Mouse (Mus musculus) lung, postnatal 36 days (tissue): ENCODE data around the gene Olfr157.
"Not testable (repeated sequence)": the region's sequence is repeated elsewhere in the genome, so short reads cannot be mapped to it uniquely, and the experiment has no call there.

Experiments used
- DNase-seq: peaks from one replicate; pipeline ENCODE4 v3.0.0; 2022; ENCODE audit warnings: mixed read lengths

Gene Olfr157

DNA sequence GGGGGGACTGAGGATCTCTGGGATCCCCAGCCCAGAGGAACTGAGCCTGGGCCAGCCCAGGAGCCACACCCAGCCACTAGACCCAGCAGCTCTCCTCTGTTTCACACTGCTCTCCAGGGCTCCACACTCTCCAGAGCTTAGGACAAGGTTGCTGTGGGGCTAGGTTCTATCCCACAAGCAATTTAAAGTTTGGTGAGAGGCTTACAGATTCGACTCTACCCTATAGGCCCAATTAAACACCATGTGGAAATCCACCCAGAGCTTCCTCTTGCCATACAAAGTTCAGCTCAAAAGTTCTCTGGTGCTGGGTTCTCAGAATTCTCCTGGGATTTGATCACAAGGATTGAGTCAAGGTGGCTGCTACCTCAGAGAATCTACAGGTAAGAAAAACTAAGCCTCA, at the start of gene Olfr157:
Gene Olfr157 (minus strand): TSS at position 101 of the 400 bp plus-strand sequence.
- DNase-seq = no peak

DNA sequence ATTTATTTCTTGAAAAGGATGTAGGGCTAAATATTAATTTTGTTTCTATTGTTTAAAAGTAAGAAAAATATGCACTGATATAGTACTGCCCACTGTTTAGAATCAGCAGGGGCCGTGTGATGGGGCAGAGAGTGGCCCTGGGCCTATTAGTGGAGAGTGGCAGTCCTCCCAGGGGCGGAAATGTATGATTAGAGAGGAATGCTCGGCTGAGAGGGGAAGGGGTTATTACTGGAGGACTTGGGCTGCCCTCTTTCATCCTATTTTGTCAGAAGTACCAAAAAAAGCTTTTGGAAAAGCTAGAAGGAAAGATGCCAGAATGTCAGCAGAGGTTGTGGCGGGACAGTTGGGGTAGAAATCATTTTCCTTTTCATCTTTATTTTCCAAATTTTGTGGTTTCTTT, 44.2 kb upstream of the Olfr157 start:
- DNase-seq = no peak

DNA sequence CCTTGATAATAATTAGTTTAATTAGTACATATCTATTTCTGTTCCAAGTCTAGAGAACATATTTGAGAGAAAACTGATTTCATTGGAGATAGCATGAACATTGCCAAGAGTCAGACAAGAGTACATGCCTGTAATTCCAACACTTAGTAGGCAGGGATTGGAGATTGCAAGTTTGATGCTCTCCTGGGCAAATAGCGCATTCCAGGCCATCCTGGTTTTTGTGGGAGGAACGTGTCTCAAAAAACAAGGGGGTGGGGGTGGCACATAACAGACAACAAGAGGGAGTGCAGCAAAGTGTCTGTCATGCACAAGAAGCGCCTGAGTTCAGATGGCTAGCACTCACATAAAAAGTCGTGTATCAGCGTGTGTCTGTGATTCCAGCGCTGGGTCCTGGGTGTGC, 39.6 kb upstream of the Olfr157 start:
- no peak for DNase-seq

DNA sequence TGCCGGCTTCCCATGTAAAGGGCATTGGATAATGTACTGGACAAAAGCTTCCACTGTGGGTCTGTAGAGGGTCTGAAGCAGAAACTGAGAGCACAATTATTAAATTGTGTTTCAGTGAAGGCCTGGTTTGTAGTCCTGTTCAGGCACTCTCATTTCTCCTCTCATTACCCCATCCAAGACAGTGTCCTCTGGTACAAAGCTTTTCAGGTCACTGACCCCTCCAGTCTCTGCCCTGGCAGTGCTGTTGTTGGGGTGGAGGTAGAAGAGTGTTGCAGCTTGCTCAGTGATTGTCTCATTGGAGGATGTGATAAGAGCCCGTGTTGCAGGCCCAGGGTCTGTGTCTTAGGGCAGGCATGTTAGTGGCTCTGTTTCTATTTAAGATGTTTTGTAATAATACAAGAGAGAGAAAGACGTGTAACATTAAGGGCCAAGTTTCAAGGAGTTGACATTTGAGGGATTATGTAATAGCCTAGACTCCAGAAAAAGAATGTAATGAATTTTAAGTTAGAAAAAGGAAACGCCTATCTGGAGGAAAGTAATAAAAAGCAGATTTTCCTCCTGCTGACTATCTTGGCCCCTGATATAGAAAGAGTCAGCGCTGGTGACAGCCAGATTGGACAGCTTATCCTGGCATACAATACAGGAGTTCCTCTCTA, 38.2 kb upstream of the Olfr157 start:
- peak; percentile 55 for DNase-seq

DNA sequence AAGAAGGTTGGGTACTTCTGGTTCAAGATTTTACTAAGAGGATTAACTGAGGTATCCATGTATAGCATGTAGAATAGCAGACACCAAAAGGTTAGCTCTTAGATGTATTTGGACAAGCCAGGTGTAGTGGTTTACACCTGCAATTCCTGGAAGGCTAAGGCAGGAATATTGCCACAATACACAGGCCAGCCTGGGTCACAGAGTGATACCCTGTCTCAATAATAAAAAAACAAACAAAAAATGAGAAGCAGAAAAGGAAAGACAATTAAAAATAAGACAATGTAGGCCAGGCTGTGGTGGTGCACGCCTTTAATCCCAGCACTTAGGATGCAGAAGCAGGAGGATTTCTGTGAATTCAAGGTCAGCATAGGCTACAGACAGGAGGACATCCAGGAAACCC, 37.2 kb upstream of the Olfr157 start:
- no peak for DNase-seq

DNA sequence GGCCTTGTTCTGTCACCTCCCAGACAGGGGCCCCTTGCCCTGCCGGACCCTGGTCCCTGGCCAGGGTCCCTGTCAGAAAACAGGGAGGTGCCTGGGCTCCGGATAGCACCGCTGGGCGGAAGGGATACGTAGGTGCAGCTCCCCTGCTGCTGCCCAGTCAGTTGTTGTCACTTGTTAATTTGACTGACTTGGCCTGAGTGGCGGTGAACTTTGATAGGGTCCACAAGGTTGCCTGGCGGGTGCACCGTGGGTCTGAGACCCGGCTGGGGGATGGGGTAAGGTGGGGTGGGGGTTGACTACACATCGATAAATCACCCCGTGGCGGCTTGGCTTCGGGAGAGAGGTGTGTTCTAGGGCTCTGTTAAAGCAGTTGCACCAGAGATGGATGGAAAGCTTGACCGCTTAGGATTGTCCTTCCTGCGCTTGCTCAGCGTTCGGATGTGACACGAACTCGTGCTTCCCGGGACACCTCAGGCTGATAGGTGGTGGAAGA, 36.0 kb upstream of the Olfr157 start:
- peak; percentile 19 for DNase-seq

DNA sequence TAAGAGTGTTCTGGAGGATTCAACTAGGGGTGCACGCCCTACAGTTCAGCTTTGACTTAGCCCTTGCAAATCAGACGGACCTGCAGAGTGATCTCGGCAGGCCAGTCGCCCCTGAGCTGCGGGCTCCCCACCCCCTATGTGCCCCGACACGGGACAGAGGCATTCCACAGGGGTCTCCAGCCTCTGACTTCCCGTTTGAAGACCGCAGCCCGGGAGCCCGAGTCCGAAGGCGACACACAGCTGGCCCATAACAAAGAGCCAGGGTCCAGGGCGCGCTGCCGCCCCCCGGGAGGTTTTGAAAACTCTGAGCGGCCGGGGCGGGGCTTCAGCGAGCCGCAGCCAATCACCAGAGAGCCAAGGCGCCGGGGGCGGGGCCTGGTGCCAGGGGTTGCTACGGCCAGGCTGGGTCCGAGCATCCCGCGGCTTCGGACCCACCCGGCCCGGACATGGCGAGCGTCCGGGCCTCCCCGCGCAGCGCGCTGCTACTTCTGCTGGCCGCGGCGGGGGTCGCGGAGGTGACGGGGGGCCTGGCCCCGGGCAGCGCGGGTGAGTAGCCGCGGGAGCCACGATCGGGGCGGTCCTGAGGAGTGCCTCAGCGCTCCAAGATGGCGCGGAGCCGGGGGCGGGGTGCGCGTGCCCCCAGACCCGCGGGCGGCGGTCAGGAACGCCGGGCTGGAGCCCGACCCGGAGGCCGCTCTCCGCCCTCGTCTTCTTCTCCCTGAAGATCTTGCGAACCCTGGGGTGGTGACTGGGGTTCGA, 35.3 kb upstream of the Olfr157 start, which contains the start of gene Reck:
Gene Reck (plus strand): TSS at position 371 of the 759 bp plus-strand sequence.
- DNase-seq = peak; percentile 91

DNA sequence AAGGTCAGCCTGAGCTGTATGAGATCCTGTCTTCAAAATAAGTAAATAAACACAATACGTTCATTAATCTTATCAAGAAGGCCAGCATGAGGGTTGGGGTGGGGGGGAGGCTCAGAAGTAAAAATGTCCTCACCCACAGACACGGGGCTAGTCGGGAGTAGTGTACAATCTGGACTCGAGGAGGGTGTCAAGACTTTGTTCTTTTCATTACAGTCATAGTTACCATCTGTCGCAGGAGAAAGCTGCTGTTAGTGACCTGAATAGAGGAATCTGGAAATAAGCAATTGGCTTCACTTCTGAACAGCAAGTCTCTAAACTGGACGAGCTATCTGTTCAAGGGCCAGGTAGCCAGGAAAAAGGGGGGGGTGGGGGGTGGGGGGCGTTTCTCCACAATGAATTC, 34.5 kb upstream of the Olfr157 start:
- DNase-seq = no peak

DNA sequence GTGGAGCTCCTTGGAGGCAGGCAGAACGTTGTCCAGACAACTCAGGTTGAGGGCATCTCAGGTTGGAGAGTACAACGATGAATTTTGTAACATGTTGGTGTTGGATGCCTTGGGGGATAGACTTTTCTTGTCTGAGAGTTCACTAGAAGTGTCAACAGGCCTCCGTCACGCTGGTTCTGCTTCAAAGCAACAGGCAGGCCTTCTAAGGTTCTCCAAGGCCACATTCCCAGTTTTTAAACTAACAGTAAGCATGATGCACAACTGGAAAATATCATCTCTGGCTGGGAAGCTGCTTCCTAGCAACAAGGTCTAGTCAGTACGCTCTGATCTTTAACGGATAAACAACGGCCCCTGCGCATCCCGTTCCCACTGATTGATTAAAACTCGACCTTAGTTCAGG, 29.8 kb upstream of the Olfr157 start:
- peak; percentile 52 for DNase-seq

DNA sequence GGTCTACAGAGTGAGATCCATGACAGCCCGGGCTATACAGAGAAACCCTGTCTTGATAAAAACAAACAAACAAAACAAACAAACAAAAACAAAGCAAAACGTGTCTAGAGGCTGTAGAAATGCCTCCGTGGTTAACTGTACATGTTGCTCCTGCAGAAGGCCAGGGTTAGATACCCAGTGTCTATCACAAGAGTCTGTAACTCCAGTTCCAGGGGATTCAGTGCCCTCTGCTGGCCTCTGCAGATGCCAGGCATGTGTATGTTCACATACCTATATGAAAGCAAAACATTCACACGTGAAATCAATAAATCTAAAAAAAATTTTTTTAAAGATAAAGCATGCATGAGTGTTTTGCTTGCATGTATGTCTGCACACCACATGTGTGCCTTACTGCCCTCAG, 23.3 kb upstream of the Olfr157 start:
- DNase-seq = no peak

DNA sequence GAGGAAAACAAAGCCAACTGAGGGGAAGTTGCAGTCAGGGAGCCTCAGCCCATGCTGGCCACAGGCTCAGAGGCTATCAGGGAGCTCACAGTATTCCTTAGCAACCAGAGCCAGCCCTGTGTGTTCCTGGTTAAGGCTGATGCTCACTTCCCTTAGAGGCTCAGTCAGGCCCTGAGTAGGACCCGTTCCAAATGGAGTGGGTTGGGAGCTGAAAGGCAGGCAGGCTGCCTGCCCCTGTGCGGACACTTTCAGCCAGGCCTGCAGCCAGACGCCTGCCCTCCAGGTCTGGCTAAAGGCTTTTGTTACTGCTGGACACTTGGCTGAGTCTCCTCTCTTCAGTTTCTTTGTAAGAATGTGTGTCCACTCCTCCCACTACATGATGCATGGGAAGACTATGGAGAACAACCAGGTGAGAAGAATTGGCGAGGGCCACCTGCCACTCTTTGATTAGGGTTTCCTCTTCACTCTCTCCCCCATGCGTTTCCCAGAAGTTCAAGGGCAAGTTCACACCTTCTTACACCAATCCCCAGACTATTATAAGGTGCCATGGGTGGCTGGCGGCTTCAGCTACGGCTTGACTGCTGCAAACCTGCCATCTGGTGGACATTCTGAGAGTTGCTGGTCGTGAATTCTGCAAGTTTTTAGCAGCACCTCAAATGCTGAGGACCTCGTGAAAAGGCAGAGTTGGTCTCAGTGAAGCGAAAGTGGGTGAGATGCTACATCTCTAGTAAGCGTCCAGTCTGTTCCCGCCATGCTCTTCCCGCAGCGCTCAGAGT, 20.9 kb upstream of the Olfr157 start:
- DNase-seq = peak; percentile 84

DNA sequence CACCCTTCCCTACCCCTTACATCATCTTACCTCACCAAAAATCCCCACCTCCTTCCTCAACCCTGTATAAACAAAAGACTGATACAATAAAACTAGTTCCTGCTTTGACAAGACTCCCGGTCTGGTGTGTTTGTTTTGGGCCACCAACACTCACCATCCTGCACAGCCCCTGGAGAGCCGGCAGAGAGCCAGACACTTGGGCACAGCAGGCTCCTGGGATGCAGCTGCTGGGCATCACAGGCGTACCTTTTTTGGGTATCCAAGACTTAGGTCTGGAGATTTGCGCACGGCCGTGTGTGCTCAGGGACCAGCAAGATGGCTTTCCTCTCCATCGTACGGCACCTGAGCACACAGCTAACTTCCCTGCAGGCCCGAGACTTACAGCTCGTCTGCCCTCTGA, 19.9 kb upstream of the Olfr157 start:
- DNase-seq = no peak

DNA sequence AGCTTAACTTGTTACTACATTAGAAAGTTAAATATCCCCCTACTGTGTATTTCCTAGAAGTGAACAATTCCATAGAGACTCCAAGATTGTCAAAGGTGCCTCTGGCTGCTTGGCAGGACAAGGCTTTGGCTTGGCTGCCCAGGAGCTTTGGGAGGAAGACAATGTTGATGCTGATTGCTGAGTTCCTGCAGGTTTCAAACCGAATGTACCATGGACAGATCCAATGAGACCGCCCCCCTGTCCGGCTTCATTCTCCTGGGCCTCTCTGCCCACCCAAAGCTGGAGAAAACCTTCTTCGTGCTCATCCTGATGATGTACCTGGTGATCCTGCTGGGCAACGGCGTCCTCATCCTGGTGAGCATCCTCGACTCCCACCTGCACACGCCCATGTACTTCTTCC, 14.1 kb upstream of the Olfr157 start:
- no peak for DNase-seq

DNA sequence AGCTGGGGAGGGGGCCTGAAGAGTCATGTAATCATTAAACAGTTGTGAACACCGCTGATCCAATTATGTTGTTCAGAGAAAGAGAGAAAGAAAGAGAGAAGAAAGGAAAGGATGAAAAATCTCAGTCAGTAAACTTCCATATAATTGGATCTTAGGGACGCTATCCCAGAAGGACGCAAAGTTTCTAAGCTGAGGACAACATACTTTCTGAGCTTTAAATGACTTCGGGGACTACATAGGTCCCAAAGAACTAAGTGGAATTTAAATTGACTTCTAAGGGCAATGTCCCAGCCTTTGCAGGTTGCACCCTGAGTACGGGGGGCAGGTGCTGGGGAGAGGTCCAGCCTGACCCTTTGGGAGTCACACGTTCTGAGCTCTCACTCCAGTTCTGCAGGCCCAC, 11.3 kb upstream of the Olfr157 start, which contains the start of gene Olfr155:
Gene Olfr155 (plus strand): TSS at position 301 of the 400 bp plus-strand sequence.
- DNase-seq = no peak

DNA sequence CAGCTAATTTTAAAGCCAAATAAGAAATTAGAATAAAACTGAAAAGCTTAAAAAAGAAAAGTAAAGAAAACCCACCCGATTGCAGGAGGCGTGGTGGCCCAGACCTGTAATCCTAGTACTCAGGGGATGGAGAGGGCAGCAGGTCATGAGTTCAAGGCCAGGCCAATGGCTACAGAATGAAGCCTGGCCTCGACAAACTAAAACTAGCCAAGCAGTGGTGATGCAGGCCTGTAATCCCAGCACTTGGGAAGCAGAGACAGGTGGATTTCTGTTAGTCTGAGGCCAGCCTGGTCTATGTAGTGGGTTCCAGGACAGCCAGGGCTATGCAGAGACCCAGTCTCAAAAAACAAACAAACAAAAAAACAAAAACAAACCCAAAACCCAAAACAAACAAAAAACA, 1.7 kb downstream of the Olfr157 start:
- DNase-seq = no peak

DNA sequence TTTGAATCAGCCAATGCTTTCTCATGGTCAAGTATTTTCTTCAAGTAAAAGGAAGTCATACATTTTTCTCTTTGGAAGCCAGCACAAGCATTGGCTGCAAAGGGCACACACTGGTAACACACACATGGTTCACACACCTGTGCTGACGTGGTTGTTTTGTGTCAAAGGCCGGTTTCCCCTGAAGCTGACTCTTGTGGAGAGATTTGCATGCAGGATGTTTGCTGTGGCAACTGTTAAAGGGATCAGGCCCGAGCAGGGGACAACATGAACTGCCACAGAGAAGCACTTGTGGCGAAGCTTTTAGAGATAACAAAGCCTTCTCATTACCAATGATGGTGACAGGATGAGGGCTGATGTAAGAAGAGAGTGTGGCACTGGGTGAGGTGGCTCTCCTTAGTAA, 5.3 kb downstream of the Olfr157 start:
- DNase-seq = no peak

DNA sequence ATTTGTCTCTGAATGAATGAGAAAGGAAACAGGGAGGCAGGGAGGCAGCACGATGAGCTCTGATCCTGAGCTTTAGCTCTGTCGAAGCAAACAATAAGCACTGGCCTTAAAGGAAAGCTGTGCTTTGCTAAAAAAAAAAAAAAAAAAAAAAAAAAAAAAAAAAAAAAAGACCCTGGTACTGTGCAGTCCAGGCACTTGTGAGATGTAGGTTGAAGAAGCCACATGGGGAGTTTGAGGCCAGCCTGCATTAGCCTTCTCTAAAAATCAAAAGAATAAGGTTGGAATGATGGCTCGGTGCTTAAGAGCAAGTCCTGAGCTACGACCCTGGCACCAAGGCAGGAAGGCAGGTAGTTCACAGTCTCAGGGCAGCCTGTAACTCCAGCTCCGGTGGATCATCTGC, 6.2 kb downstream of the Olfr157 start:
- DNase-seq = no peak

DNA sequence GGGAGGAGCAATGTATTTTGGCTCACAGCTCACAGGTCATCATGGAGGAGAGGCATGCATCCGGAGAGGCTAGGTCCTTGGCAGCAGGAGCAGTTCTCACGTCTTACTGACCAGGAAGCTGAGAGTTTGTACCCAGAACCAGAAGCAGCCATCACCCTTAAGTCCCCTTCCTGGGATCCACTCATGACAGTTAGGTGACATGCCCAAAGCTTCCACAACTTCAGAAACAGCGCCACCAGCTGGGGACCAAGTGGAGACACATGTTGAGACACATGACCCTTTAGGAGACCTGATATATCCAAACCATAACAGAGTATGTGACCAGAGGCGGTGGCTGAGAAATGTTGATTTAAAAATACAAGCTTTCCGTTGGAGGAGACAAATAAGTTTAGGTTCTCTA, 8.0 kb downstream of the Olfr157 start:
- DNase-seq = no peak

DNA sequence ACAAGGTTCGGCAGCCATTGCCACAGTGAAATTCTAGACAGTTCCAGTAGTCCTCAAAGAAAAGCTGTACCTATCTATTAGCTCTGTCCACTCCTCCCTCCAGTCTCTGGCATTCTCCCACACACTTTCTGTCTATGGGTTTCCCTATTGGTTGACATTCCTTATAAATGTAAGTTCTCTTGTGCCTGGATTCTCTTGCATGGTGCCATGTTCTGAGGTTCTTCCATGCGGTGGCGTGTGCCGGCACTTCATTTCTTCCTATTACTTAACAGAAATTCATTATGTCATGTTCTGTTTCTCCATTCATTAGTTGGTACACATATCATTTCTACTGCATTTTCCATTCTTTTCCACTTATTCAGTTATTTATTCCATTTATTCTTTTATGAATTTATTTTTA, 11.2 kb downstream of the Olfr157 start:
- DNase-seq = no peak

DNA sequence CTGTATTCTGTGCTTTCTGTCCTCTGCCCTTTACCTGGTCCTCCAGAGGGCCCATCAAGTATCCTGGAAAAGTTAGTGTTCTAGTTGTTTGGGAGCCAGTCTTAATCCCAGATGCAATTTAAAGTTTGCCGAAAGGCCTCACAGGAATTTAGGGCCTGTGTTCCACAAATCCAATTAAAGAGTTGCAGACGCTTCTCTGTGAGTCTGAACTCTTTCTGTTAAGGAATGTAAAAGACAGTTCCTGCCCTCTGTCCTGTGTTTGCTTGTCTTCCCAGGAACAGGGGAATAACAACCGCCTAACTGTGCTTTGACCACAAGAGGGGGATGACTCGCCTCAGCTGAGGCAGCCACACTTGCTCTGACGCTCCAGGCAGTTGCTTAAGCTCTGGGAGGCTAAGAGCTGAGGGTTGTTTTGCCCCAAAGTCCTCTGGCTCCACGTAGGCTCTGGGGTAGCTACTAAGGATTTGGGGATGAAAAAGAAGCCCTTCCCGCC, 16.1 kb downstream of the Olfr157 start, which contains the start of gene Olfr156:
Gene Olfr156 (minus strand): TSS at position 51 of the 493 bp plus-strand sequence.
- peak; percentile 58 for DNase-seq

DNA sequence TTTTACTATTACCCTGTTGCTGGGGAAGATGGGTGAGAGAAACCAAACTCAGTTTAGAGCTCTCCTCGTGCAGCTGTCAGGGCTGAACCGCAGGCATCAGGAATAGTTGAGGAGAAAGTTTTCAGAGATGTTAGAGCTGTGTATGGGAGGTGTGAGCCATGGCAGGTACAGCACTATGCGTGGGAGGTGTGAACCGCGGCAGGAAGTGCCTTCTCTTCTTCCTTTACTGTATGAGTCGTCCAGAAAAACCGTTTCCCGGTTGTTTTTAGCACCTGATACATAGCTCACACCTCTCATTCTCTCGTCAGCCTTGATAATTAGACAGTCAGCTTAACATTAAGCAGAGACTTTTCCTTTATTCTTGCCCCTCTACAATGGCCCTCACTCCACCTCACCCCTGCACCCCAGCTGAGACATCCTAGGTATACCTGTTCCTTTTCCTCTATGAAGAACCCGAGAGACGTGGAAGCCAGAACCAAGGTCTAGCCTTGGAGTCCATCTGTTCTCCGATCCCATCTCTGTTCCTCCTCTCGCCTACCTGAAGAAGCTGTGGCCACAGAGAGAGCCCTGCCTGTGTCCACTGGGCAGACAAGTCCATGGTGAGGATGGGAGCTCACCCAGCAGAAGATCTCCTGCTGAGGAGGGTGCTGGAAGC, 17.0 kb downstream of the Olfr157 start:
- DNase-seq = no peak

DNA sequence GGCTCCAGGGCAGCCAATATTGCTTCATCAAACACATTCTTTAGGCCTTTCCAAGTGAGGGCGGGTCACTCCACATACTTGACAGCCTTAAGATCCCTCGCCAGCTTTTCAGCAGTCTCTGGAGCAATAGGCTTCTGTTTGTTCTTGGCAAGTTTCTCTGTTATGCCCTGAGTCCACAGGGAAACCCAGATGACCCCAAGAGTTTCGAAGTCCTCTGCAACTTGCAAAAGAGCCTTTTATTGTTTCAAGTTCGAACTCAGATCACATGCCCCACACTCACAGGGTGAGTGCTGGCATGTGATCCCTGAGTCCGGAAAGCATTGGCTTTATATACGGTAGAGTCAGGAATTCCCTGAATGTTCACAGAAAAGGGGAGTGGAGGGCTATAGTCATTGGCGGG, 41.1 kb downstream of the Olfr157 start:
- peak; percentile 84 for DNase-seq

DNA sequence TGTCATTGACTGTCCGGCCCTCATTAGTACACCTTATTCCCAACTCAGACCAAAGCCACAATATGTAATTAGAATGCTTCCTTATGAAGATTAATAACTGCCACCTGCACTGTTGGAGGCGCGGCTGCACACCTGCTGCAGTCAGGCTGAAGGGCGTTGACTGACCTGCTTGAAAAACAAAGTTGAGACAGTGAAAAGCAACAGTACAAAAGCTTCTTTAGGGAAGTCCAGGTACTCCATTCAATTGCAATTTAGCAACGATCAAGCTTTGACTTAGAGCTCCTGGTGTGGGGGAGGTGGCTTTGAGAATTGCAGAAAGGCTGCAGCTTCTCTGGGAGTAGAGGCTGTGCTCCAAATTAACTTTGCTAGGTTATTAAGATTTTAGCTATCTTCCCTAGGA, 44.2 kb downstream of the Olfr157 start:
- not testable (repeated sequence) for DNase-seq
